Mouse (Mus musculus): ENCODE measurements around the gene Fam169a. TPM values are rescaled to one million over a fixed set of nuclear protein-coding genes. Genes with fewer than 3 reads are reported as not detected.

The Fam169a gene
- total and polyA plus RNA-seq, 3 experiments = 0.42 to 0.79 TPM; not detected in 1

DNA sequence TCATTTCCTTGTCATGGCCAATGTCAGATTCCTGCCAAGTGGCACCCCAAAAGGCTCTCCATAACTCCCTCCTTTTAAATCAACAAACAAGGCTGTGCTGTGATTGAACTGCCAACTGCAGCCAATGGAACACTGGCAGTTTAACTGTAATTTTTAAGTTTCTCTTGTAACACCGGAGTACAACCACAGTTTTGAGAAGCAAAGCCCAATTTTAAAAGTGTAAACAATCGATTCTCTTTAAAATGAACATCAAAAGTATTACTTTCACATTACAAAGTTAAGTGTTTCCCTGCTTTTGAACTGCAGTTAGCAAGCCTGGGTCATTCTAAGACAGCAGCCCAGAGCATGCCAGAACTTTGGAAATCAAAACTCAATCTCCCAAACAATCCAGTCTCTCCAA, 32.8 kb upstream of the Fam169a start, which contains the start of gene 1700029F12Rik:
1700029F12Rik (minus strand) TSS at position 101 of the 400 bp plus-strand sequence.
- Histone ChIP-seq H3K9me3 (replicated peaks; ENCODE audit: low read length) (no peaks in the 10 kb centered on the region), H3K36me3 (replicated peaks in 1 of 2; ENCODE audit: control insufficient read depth in 1 of 2, insufficient read depth in 1 of 2, low read length in 1 of 2) (no peaks in the 10 kb centered on the region), H3K9ac (ENCODE audit: insufficient read depth, low read depth) (no peak within 1 kb of the TSS), H3K4me2 (ENCODE audit: insufficient read depth, low read depth, poor library complexity, severe bottlenecking) (no peak within 1 kb of the TSS), H3K4me1 (ENCODE audit: control insufficient read depth in 1 of 2, insufficient read depth in 2 of 2) (no peaks in the 10 kb centered on the region), H3K27me3 (replicated peaks) (no peaks in the 10 kb centered on the region), H3K4me3 (replicated peaks in 1 of 3; ENCODE audit: low read depth in 2 of 3, low read length in 2 of 3, poor library complexity in 1 of 3) (no peak within 1 kb of the TSS), H3K27ac (ENCODE audit: insufficient read depth, low read depth) (no peak within 1 kb of the TSS), H3K79me2 (replicated peaks; ENCODE audit: control insufficient read depth, extremely low read depth, insufficient read depth, poor library complexity, severe bottlenecking) (no peaks in the 10 kb centered on the region)
- in situ Hi-C loops (cut with MboI; ENCODE audit: low pct_ligation_motif_present, low pct_unique_long_range_greater_than_20kb, low sequenced_read_pairs) = no loop called here
- no peak for DNase-seq (ENCODE audit: extremely low read depth)
- dilution Hi-C loops (cut with MboI; ENCODE audit: extremely low pct_ligation_motif_present, extremely low pct_unique_long_range_greater_than_20kb, low sequenced_read_pairs) = no loop called here
- no peak for TF ChIP-seq BHLHE40 (IDR thresholded peaks at IDR 0.05; ENCODE audit: low read depth, low read length)
- TF ChIP-seq POLR2AphosphoS2 (IDR thresholded peaks at IDR 0.05; ENCODE audit: low read depth, low read length) = no peak
- TF ChIP-seq RAD21 (IDR thresholded peaks at IDR 0.05; ENCODE audit: low read depth, low read length) = no peak
- TF ChIP-seq NRF1 (IDR thresholded peaks at IDR 0.05; ENCODE audit: low read depth, low read length) = no peak
- no peak for TF ChIP-seq MYC (IDR thresholded peaks at IDR 0.05; ENCODE audit: low read depth, low read length)
- no peak for TF ChIP-seq MEF2A (IDR thresholded peaks at IDR 0.05; ENCODE audit: borderline replicate concordance, low read depth, low read length)
- TF ChIP-seq NELFE (IDR thresholded peaks at IDR 0.05; ENCODE audit: low read depth, low read length) = no peak
- TF ChIP-seq MAX (IDR thresholded peaks at IDR 0.05; ENCODE audit: low read length) = no peak
- no peak for TF ChIP-seq ELF1 (IDR thresholded peaks at IDR 0.05; ENCODE audit: low read depth, low read length)
- no peak for TF ChIP-seq E2F4 (IDR thresholded peaks at IDR 0.05; ENCODE audit: insufficient replicate concordance, low read depth, low read length)
- TF ChIP-seq SMC3 (IDR thresholded peaks at IDR 0.05; ENCODE audit: low read depth, low read length) = no peak
- no peak for TF ChIP-seq ZMIZ1 (IDR thresholded peaks at IDR 0.05; ENCODE audit: low read depth, low read length)
- TF ChIP-seq ZC3H11A (IDR thresholded peaks at IDR 0.05; ENCODE audit: low read depth, low read length) = no peak
- TF ChIP-seq CHD2 (IDR thresholded peaks at IDR 0.05; ENCODE audit: low read length) = no peak
- TF ChIP-seq IRF4 (IDR thresholded peaks at IDR 0.05; ENCODE audit: low read depth, low read length) = no peak
- TF ChIP-seq ETS1 (conservative IDR thresholded peaks at IDR 0.05; ENCODE audit: low read depth, low read length) = no peak
- no peak for TF ChIP-seq RCOR1 (conservative IDR thresholded peaks at IDR 0.05; ENCODE audit: low read depth, low read length)
- no peak for TF ChIP-seq GABPA (IDR thresholded peaks at IDR 0.05; ENCODE audit: insufficient replicate concordance, low read depth, low read length)
- no peak for TF ChIP-seq JUND (conservative IDR thresholded peaks at IDR 0.05; ENCODE audit: low read depth, low read length)

DNA sequence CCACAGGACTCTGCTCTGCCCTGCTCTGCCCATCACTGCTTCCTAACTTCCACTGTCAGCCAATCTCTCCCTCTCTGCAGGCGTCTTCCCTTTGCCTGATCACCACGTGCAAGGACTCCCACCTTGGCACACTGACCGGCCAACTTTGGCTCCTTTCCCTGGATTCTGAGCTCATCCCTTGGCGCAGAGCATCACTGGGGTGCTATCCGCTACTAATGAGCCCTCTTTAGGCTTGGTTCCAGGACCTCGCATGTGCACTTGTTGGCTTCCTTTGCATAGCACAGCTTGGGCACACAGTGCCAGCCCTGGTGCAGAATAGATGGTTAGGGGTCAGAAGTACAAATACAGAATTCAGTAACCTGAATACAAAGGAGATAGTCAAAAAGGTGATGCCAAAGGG, 15.9 kb upstream of the Fam169a start:
- no peak overlapping the region for H3K4me3 ChIP-seq (replicated peaks in 1 of 3; ENCODE audit: low read depth in 2 of 3, low read length in 2 of 3, poor library complexity in 1 of 3)
- H3K27me3 ChIP-seq (replicated peaks) = no peaks in the 10 kb centered on the region
- no peaks in the 10 kb centered on the region for H3K4me1 ChIP-seq (ENCODE audit: control insufficient read depth in 1 of 2, insufficient read depth in 2 of 2)
- no peak overlapping the region for H3K4me2 ChIP-seq (ENCODE audit: insufficient read depth, low read depth, poor library complexity, severe bottlenecking)
- no peak overlapping the region for H3K9ac ChIP-seq (ENCODE audit: insufficient read depth, low read depth)
- no peak overlapping the region for H3K27ac ChIP-seq (ENCODE audit: insufficient read depth, low read depth)
- TF ChIP-seq TCF12 (IDR thresholded peaks at IDR 0.05; ENCODE audit: low read depth, low read length) = no peak
- no peak for TF ChIP-seq MEF2A (IDR thresholded peaks at IDR 0.05; ENCODE audit: borderline replicate concordance, low read depth, low read length)
- no peak for TF ChIP-seq IRF4 (IDR thresholded peaks at IDR 0.05; ENCODE audit: low read depth, low read length)
- no peak for TF ChIP-seq CTCF (conservative IDR thresholded peaks at IDR 0.05 in 1 of 2, IDR thresholded peaks at IDR 0.05 in 1 of 2; ENCODE audit: low read depth in 2 of 2, low read length in 2 of 2)
- TF ChIP-seq CHD2 (IDR thresholded peaks at IDR 0.05; ENCODE audit: low read length) = no peak
- no peaks in the 10 kb centered on the region for H3K9me3 ChIP-seq (replicated peaks; ENCODE audit: low read length)
- no peaks in the 10 kb centered on the region for H3K36me3 ChIP-seq (replicated peaks in 1 of 2; ENCODE audit: control insufficient read depth in 1 of 2, insufficient read depth in 1 of 2, low read length in 1 of 2)
- no peaks in the 10 kb centered on the region for H3K79me2 ChIP-seq (replicated peaks; ENCODE audit: control insufficient read depth, extremely low read depth, insufficient read depth, poor library complexity, severe bottlenecking)
- in situ Hi-C loops (cut with MboI; ENCODE audit: low pct_ligation_motif_present, low pct_unique_long_range_greater_than_20kb, low sequenced_read_pairs) = no loop called here
- DNase-seq (ENCODE audit: extremely low read depth) = no peak
- dilution Hi-C loops (cut with MboI; ENCODE audit: extremely low pct_ligation_motif_present, extremely low pct_unique_long_range_greater_than_20kb, low sequenced_read_pairs) = no loop called here

All from CH12.LX (cell line).